Mouse (Mus musculus) frontal cortex, adult 2 months (tissue): ENCODE results near the gene Arpp21. TPM values are rescaled to one million over a fixed set of nuclear protein-coding genes. Genes with fewer than 3 reads are reported as not detected.
A peak's percentile ranks its signal among the peaks of the same experiment; 100 is the strongest.

ENCODE experiments used
- DNase-seq, 2 experiments: peaks; one replicate each; pipeline ENCODE4 v3.0.0; 2022; ENCODE audit warnings: low spot score in 1 of 2; ENCODE audit errors: extremely low spot score in 1 of 2
- polyA plus RNA-seq: library from polyadenylated mRNA; depleted of rRNA; stranded (reverse); fragments of >200 nt; gene quantifications from 2 replicates; pipeline ENCODE4 v1.2.3, GENCODE M21; 2012

The Arpp21 gene
- polyA plus RNA-seq, 1 experiment, result 427 TPM

DNA sequence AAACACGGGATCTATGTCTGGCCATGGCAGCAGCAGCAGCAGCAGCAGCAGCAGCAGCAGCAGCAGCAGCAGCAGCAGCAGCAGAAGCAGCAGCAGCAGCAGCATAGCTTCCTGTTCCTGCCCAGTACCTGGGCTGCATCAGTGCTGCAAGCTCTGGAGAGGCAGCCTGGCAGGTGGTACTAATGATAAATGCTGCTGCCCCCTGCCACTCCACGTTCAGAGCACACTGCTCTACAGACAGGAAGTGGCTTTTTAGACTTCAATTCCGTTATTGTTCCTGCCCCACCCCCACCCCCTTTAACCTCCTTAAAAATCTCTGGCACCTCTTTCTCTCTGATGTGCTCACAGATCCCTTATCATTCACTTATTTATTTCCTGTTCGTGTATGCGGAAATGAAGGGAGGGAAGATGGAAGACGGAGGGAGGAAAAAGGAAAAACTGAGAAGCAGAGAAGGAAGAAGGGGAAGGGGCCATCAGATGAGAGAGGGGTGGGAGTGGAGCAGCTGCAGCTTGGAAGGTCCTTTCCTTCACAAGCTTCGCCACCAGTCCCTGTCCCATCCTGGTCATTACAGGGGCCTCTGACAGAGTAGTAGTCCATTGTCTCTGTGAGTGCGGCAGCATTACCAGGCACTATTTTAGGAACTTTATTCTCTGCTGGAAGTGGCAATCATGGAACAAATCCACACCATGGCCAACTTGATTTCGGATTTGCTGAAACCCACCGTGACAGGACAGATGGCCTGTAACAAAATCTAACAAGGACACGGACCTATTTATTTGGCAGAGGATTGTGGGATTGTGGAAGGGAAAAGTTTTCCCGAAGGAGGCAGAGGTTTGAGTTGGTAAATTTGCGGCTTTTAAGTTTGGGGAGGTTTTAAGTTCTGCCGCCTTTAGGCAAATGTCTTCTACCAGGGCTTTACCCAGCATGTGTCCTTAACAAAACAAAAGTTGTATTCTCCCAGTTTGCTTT lies 49.1 kb downstream of the Arpp21 start:
- no peak for DNase-seq

DNA sequence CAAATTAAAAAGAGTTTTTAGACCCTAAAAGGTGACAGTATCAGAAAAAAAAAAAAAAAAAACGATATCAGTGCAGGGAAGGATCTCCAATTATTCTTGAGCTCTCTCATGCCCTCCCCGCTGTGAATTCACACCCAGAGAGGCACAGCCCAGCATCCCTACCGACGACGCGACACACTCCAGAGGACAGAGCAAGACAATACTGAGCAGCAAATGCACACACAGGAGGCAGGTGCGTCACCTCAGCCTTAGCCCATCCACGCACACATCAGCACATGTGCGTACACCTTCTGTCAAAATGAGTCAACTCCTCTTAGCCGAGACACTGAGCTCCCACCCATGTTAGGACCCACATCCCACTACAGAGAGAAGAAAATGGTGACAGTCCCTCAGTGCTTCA lies 50.0 kb downstream of the Arpp21 start:
- no peak for DNase-seq

DNA sequence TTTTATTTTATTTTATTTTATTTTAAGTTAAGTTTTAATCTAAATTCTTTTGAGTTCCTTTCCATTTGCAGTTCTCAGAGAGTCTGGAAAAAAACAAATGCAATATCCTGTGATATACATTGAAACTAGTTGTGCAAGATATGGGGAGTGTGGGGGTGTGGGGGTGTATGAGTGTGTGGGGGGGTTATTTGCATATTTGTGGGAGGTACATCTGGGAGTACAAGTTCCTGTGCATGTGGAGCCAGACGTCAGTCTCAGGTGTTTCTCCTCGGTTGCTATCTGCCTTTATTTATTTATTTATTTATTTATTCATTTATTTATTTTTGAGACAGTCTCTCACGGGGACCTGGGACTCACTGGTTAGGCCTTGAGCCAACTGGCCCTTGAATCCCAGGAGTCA lies 53.0 kb downstream of the Arpp21 start:
- DNase-seq, result no peak

DNA sequence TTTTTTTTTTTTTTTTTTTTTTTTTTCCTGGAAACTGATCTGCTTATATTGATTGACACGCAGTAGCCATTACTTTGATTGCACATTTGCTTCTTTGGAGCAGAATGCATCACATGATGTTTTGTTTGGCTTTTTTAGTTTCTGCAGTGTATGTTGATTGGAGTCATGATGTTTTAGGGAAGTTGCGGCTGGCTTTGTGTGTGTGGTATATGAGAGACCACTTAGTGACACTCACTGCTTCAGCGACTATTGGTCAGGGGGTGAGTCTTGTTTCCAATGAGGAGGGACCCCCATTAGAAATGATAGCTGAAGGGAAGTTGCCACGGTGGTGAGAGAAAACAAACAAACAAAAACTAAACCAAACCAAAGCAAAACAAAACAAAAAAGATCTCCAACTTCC lies 55.7 kb downstream of the Arpp21 start:
- DNase-seq, result no peak

DNA sequence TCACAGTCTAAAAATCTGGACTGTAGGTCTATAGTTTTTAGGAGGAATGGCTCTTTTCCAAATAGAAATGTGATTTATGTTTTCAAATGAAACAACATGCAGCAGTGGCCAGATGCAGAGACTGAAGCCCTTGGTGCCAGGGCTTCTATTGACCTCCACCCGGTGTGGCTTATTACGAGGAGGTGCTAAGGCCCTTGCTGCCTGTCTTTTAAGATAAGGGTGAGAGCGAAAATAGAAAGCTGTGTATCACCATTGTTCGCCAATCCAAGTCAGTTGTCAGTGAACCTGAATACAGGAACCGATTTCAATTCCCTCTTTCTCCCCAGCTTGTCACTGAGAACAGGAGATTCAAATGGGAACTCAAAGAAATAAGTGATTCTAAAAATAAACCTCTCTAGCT lies 57.3 kb downstream of the Arpp21 start:
- DNase-seq, result no peak

DNA sequence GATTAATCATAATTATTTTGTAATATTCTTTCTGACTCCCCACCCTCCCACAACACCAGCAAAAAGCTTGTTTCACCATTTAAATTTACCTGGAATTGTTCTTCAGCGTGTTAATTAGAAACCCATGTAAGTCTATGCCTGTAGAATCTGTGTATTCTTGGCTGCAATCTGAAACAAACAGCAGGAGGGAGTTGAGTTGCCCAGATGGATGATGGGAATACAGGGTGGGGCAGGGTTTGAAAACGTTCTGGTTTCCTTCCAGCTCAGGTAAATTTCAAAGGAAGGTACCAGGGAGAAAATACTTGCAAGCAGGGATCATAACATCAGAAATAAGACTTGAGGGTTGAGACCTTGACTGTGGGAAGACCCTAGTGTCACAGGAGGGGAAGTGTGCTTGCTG lies 58.2 kb downstream of the Arpp21 start:
- DNase-seq, result no peak

DNA sequence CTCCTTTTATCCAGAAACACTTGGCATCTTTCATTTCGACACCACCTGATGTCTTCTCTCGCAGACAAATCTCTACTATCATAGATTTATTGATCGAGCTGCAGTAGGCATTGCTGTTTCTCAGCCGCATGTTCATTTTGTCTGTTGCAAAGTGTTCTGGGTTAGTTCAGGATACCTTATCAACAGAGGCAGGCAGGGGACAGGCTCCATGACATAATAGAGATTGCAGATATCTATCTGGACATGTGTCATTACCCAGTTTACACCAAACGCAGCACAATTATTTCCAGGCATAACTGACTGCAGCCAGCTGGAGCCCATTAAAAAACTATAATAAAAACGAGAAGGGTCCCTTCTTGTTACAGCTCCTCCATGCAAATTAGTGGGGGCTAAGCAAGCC lies 59.4 kb downstream of the Arpp21 start:
- DNase-seq, result no peak

DNA sequence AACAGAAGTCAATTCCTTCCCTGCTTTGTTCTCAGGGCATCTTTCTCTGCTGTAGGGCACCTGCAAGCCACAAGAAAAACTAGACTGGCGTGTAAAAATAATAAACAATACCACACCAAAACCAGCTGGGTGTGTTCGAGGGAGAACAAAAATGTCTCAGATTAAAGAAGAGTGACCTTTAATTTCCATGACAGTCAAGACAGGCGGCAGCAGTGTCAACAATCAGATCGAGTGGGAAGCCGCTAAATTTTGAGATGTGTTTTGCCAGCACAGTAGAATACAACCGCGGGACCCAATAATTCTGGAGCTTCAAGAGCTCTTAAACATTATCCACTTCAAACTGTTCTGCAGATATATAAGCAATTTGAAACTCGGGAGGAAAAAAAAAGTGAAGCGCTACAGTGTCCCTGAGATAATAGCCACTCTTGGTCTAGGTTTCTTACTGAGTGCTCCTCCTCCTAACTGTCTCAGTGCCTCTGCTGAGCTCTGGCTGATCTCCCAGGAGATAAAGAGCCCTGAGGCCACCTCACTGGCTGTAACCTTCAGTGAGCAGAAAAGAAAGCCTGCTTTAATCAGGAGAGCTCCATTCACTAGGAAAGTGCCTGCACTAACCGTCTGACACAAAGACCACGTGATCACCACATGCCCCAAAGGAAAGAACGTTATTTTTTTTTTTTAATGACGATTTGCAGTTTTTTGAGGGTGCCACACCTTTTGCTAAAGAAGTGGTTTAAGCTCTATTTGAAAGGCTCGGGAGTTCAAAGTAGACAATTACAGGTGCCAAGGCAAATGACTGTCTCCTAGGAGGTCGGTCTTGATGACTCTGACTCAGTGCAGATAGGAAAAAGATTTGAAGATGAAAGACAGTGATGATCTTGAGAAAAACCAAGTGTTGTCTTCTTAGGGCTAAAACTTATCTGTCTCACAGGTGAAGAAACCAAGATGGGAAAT lies 61.1 kb downstream of the Arpp21 start:
- DNase-seq, result no peak

DNA sequence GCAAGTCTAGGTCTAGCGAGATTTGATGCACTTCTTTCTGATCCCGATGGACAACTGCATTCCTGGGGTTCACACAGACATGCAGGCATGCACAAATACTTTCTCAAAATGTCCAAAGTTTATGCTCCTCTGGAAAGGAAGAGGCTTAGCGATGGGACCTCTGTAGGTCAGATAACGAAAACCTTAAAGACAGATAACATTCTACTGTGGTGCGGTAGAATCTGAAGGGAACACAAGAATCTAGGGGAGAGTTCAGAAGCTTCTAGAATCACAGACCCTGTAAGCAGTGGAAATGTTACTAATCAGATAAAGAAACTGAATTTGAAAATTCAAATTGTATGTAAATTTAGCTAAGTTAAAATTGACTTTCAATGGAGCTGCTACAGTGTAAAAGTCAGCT lies 62.0 kb downstream of the Arpp21 start:
- DNase-seq, result no peak

DNA sequence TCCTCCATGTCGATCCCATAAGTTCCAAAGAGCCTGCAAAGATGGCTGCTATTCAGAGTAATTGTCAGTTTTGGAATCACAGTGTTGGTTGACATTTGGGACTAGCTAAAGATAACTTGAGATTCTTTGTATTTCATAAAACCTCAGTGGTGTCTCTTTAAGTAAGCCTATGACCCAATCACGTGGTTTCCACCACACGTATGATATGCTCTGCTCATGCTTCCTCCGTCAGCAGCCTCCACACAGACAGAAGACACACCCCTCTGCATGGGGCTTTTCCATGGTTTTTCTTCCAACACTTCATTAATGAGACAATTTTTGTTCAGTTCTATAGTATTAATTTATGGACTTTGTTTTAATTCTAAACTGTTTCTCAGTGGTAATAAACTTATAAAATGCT lies 71.1 kb downstream of the Arpp21 start:
- DNase-seq, result no peak

DNA sequence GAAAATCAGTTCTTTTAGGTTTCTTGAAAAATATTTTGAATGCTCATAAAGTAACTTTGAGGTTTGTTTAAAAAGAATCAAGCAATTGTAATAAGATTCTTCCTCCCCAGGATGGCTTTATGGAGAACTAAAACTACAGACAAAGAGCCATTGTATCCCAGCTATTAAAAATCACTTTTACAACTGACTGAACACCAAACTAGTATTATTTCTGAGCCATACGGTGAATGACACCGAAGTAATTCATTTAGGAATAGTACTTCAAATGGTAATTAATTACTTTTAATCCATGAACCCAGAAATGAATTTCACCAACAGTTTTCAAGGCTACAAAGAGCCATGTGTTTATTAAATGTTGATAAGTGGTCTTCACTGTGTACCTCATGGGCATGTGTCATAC lies 74.8 kb downstream of the Arpp21 start:
- DNase-seq, result no peak

DNA sequence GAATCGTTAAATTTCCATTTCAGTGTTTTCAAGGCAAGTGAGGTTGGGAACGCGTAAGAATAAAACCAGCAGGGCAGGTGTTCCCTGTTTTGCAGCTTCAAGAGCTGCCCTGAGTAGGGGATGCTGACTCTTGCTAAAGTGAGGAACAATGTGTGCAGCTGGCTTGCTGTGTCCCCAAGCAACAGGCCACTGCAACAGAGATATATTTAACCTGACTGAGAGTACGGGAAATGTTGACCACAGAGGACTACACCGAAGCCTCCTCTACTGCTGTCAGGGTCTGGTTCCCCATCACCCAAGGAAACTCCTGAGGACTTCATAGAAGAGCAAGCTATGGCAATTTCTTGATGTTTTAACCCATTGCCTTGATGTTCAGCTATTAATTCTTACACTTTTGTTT lies 81.8 kb downstream of the Arpp21 start:
- DNase-seq, result no peak

DNA sequence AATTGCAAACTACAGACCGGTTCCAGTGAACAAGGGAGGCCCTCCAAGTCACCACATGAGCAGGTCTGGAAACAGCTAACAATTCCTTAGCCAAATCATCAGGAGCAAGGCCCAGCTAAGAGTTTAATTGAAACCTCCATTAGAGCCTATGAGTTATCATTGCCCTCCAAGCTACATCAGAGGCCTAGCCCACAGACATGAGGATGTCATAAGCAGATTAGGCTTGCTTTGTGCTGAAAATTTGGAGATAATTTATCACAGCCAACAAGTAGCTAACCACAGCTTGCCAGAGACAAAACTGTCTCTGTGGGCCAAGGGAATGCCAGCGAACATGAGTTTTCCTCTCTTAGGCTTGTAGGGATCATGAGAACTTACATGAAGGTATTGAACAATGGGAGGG lies 83.0 kb downstream of the Arpp21 start:
- no peak for DNase-seq

DNA sequence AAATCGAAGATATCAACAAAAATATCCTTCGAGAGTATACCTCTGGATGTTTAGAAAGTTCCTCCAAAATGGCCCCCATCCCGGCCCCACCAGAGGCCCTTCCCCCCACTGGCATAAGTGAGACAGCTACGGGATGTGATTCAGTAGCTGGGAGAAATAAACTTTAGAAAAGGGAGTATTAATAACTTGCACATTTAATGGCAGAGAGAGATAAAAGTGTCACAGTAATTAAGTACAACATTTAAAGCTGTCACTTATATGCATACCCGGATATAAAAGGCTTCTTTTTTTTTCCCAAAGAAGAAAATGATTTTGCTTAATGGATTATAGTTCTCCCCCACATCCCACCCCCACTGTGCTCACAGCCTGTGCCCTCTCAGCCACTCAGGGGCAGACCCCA lies 84.6 kb downstream of the Arpp21 start:
- DNase-seq, result no peak

DNA sequence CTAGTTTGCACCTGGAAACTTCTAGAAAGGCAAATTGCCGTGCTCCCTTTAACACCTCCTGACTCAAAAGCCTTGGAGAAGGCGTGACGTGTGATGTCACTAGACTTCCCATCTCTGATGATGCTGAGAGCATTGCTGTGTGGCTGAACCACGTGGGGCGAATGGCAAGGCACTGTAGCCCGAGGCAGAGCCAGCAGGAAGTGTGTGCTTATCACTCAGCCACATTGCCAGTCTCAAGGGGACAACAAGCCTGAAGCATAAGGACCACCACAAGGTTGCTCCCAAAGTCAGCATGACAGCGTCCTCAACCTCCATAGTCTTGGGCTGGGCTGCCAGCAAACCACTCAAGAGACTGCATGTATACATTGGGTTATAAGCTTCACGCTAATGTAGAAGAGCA lies 95.1 kb downstream of the Arpp21 start:
- DNase-seq, result no peak

DNA sequence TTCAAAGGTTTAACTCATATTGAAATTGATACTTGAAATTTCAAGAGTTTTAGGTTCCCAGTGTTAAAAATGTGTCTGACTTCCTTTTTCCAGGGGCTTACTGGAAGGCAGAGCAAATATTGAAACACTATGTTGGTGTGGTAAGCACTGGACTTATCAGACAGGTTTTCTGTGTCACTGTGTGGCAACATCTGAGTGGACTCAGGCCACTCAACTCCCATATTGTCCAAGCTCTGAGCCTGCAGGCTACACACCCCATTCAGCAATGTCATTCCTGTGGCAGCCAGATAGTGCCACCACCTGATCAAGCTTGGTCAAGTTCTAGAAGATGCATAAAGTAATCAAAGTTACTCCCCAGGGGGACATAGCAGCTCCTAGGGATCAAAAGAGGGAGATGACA lies 97.9 kb downstream of the Arpp21 start:
- no peak for DNase-seq

DNA sequence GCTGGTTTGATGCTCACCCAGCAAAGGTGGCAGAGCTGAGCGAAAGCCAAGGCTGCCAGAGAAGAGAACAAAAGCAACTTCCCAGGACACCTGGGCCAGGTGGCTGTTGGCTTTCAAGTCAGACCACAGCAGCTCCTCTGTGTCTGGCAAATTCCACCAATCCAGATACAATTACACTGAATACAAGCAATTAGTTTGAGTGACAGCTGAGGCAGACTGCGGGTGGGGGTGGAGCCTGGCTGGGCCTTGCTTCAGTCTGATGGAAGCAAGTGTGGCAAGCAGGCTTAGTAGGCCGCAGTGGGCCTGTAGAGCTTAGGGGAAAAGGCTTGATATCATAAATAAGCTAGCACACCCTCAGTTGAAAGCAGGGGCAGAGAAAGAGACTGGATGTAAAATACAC lies 104.9 kb downstream of the Arpp21 start:
- DNase-seq, result peak in 1 of 2 experiments; percentile 50

DNA sequence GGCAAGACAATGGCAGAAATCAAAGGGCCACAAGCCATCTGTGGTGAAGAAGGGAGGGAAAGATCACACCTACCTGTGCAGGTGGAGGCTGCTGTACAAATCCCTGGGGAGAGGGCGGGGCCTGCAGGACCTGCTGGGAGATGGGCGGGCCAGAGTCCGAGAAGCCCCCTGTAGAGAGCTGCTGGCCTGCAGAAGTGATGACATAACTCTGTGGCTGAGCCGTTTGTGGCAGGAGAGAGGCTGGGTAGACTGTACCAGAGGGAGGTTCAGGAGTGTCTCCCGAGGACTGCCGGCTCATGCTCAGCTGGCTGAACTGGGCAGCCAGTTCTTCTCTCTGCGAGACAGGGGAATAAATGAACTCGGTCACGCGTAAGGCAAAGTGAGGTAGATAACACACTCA lies 111.1 kb downstream of the Arpp21 start:
- DNase-seq, result no peak

DNA sequence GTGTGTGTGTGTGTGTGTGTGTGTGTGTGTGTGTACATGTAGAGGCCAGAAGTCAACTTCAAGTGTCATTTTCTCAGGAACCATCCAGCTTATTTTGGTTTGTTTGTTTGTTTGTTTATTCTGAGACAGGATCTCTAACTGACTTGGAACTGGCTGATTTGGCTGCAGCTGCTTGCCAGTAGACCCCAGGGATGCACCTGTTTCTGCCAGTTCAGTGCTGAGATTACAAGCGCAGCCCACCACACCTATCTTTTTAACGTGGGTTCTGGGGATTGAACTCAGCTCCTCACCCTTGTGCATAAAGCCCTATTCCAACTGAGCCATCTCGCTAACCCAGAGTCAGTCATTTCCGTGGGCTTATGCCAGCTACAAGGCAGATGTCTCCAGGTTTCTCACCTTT lies 111.6 kb downstream of the Arpp21 start:
- DNase-seq, result no peak

DNA sequence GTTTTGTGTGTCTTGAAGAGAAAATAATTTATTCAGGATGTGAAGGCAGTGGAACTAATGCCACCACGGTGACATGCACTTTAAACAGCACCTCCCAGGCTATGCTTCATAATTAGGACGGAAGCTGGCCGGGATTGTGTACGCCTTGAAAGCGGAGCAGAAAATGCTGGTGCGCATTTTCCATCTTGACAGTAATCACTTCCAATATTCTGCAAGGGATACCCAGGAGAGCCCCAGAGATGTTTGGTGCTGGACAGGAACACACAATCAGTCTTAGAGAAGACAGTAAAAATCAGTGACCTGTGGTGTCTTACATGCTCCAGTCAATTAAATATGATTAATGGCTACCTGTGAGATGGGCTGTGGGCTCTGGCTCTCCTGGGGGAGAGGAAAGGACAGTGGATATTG lies 112.3 kb downstream of the Arpp21 start:
- no peak for DNase-seq

DNA sequence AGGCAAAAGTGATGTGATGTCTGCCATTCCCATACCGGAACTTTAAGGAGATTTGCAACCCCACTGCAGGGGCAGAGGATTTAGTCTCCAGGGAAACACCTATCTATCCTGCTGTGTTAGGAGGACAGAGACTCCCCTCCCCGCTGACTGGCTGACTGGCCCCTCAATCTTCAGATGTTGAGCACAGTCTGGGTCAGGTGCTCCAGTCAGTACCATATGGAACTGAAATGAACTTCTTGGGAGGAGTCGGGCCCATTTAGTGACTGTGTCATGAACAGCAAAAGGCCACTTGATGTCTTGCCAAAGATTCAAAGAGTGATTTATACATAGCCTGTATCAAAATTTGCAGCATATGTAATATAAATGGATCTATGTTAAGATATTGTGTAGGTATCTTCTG lies 116.2 kb downstream of the Arpp21 start:
- DNase-seq, result no peak

DNA sequence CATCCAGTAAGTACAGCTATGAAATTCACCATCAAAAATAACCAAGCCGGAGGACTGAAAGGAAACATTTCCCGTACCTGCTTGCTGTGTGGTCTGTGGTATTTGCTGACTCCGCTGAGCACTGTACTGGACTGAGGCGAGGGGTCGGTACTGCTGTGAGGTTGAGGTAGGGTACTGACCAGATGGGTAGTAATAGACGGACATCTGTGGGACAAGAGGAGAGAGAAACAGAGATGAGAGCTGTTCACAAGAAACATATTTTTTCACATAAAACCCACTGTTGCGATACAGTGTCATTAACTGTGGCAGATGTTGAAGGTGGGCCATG lies 116.7 kb downstream of the Arpp21 start:
- no peak for DNase-seq
